Comparison of ENCODE assay signal across 35 mouse cellular contexts in the genomic region with DNA sequence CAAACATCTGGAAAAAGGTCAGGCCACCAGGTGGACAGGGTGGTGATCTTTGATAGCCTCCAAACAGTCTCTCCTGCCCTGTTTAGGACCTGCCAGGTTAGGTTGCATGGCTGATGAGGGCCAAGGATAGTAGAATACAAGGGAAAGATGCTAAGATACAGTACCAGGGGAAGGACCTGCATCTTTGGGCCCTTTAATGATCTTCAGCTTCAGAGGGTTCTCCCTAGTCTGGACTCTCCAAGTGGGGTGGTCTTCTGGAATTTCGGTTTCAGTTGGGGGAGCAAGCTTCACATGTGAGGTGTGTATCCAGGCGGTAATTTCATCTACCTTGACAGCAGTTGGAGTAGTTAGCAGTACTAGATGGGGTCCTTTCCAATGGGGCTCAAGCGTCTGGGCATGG.
"Had no signal": no experiment of that assay in that cellular context is flagged by ENCODE, and none has a peak within 500 bp of the region (broad histone marks: within the 10 kb centered on the region; RNA-seq: fewer than 3 reads in every experiment).

No protein-coding gene starts in this region.

- ATAC-seq: hindbrain, embryonic 16.5 days; hindbrain, postnatal 0 days; inflammation-experienced regulatory T-cells, adult 6 months; intestine, embryonic 15.5 days; intestine, embryonic 16.5 days; intestine, postnatal 0 days had no signal

- H3K27ac ChIP-seq: heart, embryonic 10.5 days; heart, embryonic 13.5 days; heart, embryonic 15.5 days; hindbrain, embryonic 10.5 days; hindbrain, embryonic 12.5 days; hindbrain, embryonic 13.5 days; hindbrain, embryonic 14.5 days; hindbrain, embryonic 15.5 days; hindbrain, postnatal 0 days; intestine, embryonic 15.5 days; kidney, embryonic 15.5 days; kidney, postnatal 0 days; layer of hippocampus, adult 2 months; left cerebral cortex, adult 2 months had no signal

- DNase-seq: heart, postnatal 10 days; heart, postnatal 14 days; heart, postnatal 36 days; heart, postnatal 4 days; kidney, adult 11 months; kidney, adult 18-20 months; kidney, adult 2 months; kidney, adult 8-10 months; kidney, adult 9 months; kidney, postnatal 10 days; kidney, postnatal 14 days; kidney, postnatal 25 days; kidney, postnatal 36 days; kidney, postnatal 4 days; layer of hippocampus, adult 9-11 months; layer of hippocampus, postnatal 36 days had no signal

- H3K9ac ChIP-seq: heart, embryonic 12.5 days; heart, embryonic 13.5 days; heart, embryonic 15.5 days; hindbrain, embryonic 12.5 days; hindbrain, embryonic 13.5 days; hindbrain, embryonic 14.5 days; hindbrain, embryonic 15.5 days; intestine, embryonic 15.5 days; kidney, embryonic 15.5 days had no signal

- H3K9me3 ChIP-seq: heart, embryonic 10.5 days; heart, embryonic 13.5 days; heart, embryonic 15.5 days; hindbrain, embryonic 10.5 days; hindbrain, embryonic 12.5 days; hindbrain, embryonic 13.5 days; hindbrain, embryonic 15.5 days; intestine, embryonic 15.5 days; kidney, embryonic 15.5 days had no signal

- H3K4me2 ChIP-seq: heart, embryonic 12.5 days; heart, embryonic 13.5 days; heart, embryonic 15.5 days; hindbrain, embryonic 12.5 days; hindbrain, embryonic 13.5 days; hindbrain, embryonic 14.5 days; hindbrain, embryonic 15.5 days; intestine, embryonic 15.5 days; kidney, embryonic 15.5 days had no signal

- H3K36me3 ChIP-seq: heart, embryonic 10.5 days; heart, embryonic 12.5 days; heart, embryonic 13.5 days; heart, embryonic 15.5 days; hindbrain, embryonic 10.5 days; hindbrain, embryonic 12.5 days; hindbrain, embryonic 13.5 days; hindbrain, embryonic 15.5 days; intestine, embryonic 15.5 days; kidney, embryonic 15.5 days had no signal

- H3K4me1 ChIP-seq: heart, embryonic 10.5 days; heart, embryonic 13.5 days; heart, embryonic 15.5 days; hindbrain, embryonic 10.5 days; hindbrain, embryonic 12.5 days; hindbrain, embryonic 13.5 days; hindbrain, embryonic 15.5 days; intestine, embryonic 15.5 days; kidney, embryonic 15.5 days had no signal

- H3K4me3 ChIP-seq: heart, embryonic 10.5 days; heart, embryonic 12.5 days; heart, embryonic 13.5 days; heart, embryonic 15.5 days; hindbrain, embryonic 10.5 days; hindbrain, embryonic 12.5 days; hindbrain, embryonic 13.5 days; hindbrain, embryonic 15.5 days; intestine, embryonic 15.5 days; kidney, embryonic 15.5 days; layer of hippocampus, adult 2 months; left cerebral cortex, adult 2 months had no signal

- H3K27me3 ChIP-seq: heart, embryonic 12.5 days; heart, embryonic 13.5 days; heart, embryonic 15.5 days; hindbrain, embryonic 12.5 days; hindbrain, embryonic 13.5 days; hindbrain, embryonic 15.5 days; intestine, embryonic 15.5 days; kidney, embryonic 15.5 days had no signal
